Mouse (Mus musculus) stomach, postnatal 0 days (tissue): ENCODE measurements at regions not wholly inside any gene's neighbourhood (a gene's known extent, or its start where the extent isn't known, plus 50 kb on each side); places are given as distances from the start of the nearest gene placed in this dataset.

Source experiments
- ATAC-seq: fragments of 200-750 bp; cut with Nextera tagmentation; 2 replicates; pipeline ENCODE4 v1.8.0; 2017; ENCODE audit not compliant: low FRiP score, low TSS enrichment
- DNase-seq: peaks from one replicate; pipeline ENCODE4 v3.0.0-alpha.2; 2016; ENCODE audit warnings: low spot score
- H3K27ac ChIP-seq: fragments of 300-500 bp; sonication (generic); replicated peaks from 2 replicates; pipeline ENCODE4 v1.5.1; 2014; ENCODE audit warnings: mild to moderate bottlenecking, control low read depth
- H3K27me3 ChIP-seq: fragments of 300-500 bp; sonication (generic); 2 replicates; pipeline ENCODE4 v1.6.1; 2014; ENCODE audit warnings: low read length; ENCODE audit not compliant: control insufficient read depth, insufficient read depth
- H3K36me3 ChIP-seq: fragments of 300-500 bp; sonication (generic); 2 replicates; pipeline ENCODE4 v1.6.1; 2014; ENCODE audit warnings: low read length, mixed read lengths; ENCODE audit not compliant: control insufficient read depth, insufficient read depth
- H3K4me1 ChIP-seq: fragments of 300-500 bp; sonication (generic); replicated peaks from 2 replicates; pipeline ENCODE4 v1.6.1; 2014; ENCODE audit warnings: antibody characterized with exemption; ENCODE audit not compliant: control insufficient read depth, insufficient read depth
- H3K4me2 ChIP-seq: fragments of 300-500 bp; sonication (generic); replicated peaks from 2 replicates; pipeline ENCODE4 v1.6.1; 2014; ENCODE audit warnings: low read depth, mild to moderate bottlenecking, control low read depth, moderate library complexity
- H3K4me3 ChIP-seq: fragments of 300-500 bp; sonication (generic); 2 replicates; pipeline ENCODE4 v1.5.1; 2014; ENCODE audit warnings: low read depth, low read length, control low read depth
- H3K9ac ChIP-seq: fragments of 300-500 bp; sonication (generic); 2 replicates; pipeline ENCODE4 v1.6.1; 2014; ENCODE audit warnings: mild to moderate bottlenecking, low read length, control low read depth, mixed read lengths
- H3K9me3 ChIP-seq: fragments of 300-500 bp; sonication (generic); 2 replicates; pipeline ENCODE4 v1.6.1; 2016; ENCODE audit warnings: low read length; ENCODE audit not compliant: control insufficient read depth
- CTCF ChIP-seq: IDR thresholded peaks from 2 replicates; pipeline ENCODE4 v1.5.1; 2016; ENCODE audit warnings: antibody characterized with exemption, low read depth, mild to moderate bottlenecking, moderate library complexity
- EP300 ChIP-seq: optimal IDR thresholded peaks from 2 replicates; pipeline ENCODE3; 2016; ENCODE audit warnings: antibody characterized with exemption
- WGBS: fragments of 180-500 bp; shearing (Covaris S2); extraction: QIAGEN DNeasy Blood & Tissue Kit; methylation state at CpG from one replicate; pipeline ENCODE4 v1.1.7; 2014; 5-methylcytosine and 5-hydroxymethylcytosine counted together

DNA sequence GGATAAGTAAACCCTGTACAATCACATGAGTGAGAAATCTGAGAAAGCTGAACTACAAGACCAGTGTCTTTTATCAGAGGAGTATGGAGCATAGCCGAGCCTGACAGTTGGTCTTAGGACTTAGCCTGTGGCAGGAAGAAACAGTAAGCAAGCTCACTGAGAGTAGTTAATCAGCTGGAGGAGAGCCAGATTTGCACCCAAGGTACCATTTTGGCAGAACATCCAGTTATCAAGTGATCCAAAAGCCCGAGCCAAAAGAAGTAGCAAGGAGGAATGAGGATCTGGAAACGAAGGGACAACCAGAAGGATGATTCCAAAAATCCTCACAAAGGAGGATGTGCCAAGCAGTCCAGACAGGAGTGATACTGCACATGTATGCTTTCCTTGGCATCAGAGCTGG, 248.0 kb downstream of the Rdh14 start:
- no peaks in the 10 kb centered on the region for H3K27me3 ChIP-seq
- H3K27ac ChIP-seq: no peak overlapping the region
- no peaks in the 10 kb centered on the region for H3K4me1 ChIP-seq
- 57% methylated on average over 3 of the region's 3 CpGs for WGBS
- no peak for DNase-seq
- H3K9me3 ChIP-seq: no peaks in the 10 kb centered on the region
- ATAC-seq: no peak
- H3K9ac ChIP-seq: no peak overlapping the region
- TF ChIP-seq CTCF: no peak
- no peak for TF ChIP-seq EP300
- no peak overlapping the region for H3K4me2 ChIP-seq
- H3K36me3 ChIP-seq: no peaks in the 10 kb centered on the region
- no peak overlapping the region for H3K4me3 ChIP-seq

DNA sequence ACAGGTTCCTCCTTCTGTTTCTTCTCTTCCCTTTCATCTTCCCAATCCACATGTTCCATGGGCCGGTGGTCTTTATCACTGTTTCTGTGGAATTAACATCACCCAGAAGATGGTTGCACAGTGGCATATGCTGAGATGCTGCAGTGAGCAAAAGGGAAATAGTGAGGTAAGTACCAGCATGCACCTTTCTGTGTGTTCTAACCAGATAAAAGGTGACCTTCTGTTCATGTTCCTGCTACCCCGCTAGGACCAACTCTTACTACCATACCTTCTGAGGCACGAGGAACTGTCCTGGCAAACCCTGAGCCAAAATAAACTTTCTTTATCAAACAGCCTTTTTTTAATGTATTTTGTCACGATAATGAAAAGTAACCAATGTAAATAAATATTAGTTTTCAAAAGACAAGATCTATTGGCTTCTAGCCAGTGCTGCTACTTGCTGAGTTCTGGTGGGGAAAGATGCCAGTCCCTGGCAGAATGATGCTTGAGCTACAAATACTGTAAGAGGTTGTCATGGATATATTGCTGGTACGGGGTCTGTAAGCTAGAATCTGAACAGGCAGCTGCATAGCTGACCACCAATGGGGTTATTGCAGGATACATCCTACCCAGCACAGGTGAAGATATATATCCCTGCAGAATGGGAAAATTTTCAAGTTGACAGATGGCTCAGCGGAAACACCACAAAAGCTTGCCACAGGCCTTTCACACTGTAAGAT, 264.1 kb downstream of the Rdh14 start:
- Histone ChIP-seq H3K27me3 (no peaks in the 10 kb centered on the region), H3K4me2 (no peak overlapping the region), H3K27ac (no peak overlapping the region), H3K4me1 (no peaks in the 10 kb centered on the region), H3K9me3 (no peaks in the 10 kb centered on the region), H3K9ac (no peak overlapping the region), H3K36me3 (no peaks in the 10 kb centered on the region), H3K4me3 (no peak overlapping the region)
- 71% methylated on average over 6 of the region's 6 CpGs for WGBS
- DNase-seq (no peak), ATAC-seq (no peak)
- TF ChIP-seq CTCF (no peak), EP300 (no peak)

DNA sequence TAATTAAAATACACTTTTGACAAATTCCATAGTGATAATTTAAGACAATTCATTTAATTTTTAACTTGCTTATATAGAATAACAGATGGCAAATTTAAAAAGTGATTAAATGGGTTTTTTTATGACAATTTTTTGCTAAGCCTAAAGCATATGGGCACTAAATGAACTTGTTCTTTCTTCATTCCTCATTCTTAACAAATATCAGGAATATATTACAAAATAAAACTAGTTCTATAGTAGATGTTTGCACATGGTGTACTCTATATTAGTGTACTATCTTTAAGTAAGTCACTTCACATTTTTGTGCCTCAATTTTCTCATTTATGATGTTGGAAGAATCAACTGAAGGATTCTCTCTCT, 264.6 kb downstream of the Rdh14 start:
- ATAC-seq: no peak
- TF ChIP-seq CTCF (no peak), EP300 (no peak)

DNA sequence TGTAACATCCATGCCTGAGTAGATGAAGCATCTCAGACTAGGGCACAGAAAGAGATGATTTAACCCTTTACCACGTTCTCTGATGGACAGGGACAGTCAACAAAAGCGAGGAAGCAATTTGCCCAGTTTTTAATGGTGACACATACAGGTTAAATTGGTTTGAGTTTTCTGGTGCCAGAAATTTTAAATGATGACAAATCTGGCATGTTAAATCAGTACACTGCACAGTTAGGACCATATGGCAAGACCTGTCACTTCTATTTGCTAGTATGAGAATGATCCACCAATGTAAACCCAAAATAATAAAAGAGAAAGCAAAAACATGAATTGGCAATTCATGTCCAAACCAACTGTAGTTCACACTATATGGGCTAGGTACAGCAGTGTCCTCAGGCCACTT, 268.3 kb downstream of the Rdh14 start:
- H3K9ac ChIP-seq: no peak overlapping the region
- DNase-seq (no peak), ATAC-seq (no peak)
- no peaks in the 10 kb centered on the region for H3K4me1 ChIP-seq
- WGBS: 78% methylated on average over 2 of the region's 2 CpGs
- no peak overlapping the region for H3K4me2 ChIP-seq
- H3K27me3 ChIP-seq: no peaks in the 10 kb centered on the region
- H3K27ac ChIP-seq: no peak overlapping the region
- no peaks in the 10 kb centered on the region for H3K9me3 ChIP-seq
- no peak overlapping the region for H3K4me3 ChIP-seq
- no peaks in the 10 kb centered on the region for H3K36me3 ChIP-seq
- TF ChIP-seq EP300 (no peak), CTCF (no peak)

More for the DNA sequence above, 264.6 kb downstream of the Rdh14 start:
- Histone ChIP-seq H3K36me3 (no peaks in the 10 kb centered on the region), H3K9ac (no peak overlapping the region), H3K4me2 (no peak overlapping the region), H3K4me3 (no peak overlapping the region), H3K9me3 (no peaks in the 10 kb centered on the region), H3K27me3 (no peaks in the 10 kb centered on the region), H3K4me1 (no peaks in the 10 kb centered on the region), H3K27ac (no peak overlapping the region)
- no peak for DNase-seq

DNA sequence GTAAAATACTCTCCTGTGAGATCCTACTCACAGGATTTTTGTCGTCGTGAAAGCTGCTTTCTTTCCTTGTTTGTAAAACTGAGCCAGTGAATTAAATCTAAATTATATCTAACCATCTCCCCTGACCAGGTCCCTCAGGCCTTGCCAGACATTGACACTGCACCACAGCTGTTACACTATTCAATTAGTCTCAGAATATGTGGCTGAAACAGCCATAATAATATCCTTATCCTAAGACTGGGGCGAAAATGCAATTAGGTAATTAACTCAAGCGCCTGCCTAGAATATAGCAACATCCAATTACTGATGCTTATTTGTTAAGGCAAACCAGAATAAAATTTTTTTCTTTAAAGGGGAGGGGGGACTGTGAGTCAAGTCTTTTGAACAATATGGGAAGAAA, 296.2 kb downstream of the Rdh14 start:
- DNase-seq (no peak), ATAC-seq (no peak)
- Histone ChIP-seq H3K27me3 (no peaks in the 10 kb centered on the region), H3K4me2 (no peak overlapping the region), H3K4me1 (no peaks in the 10 kb centered on the region), H3K27ac (no peak overlapping the region), H3K36me3 (no peaks in the 10 kb centered on the region), H3K9ac (no peak overlapping the region), H3K4me3 (no peak overlapping the region), H3K9me3 (no peaks in the 10 kb centered on the region)
- 80% methylated on average over 4 of the region's 4 CpGs for WGBS
- TF ChIP-seq CTCF (no peak), EP300 (no peak)
